Mouse (Mus musculus) cerebral cortex, adult 2 months (tissue): ENCODE data around the gene Rnf121.

Source experiments
- WGBS: fragments of 180-500 bp; shearing (Covaris S2); methylation state at CpG from one replicate; pipeline ENCODE4 v1.1.7; 2018; 5-methylcytosine and 5-hydroxymethylcytosine counted together

Rnf121 gene

DNA sequence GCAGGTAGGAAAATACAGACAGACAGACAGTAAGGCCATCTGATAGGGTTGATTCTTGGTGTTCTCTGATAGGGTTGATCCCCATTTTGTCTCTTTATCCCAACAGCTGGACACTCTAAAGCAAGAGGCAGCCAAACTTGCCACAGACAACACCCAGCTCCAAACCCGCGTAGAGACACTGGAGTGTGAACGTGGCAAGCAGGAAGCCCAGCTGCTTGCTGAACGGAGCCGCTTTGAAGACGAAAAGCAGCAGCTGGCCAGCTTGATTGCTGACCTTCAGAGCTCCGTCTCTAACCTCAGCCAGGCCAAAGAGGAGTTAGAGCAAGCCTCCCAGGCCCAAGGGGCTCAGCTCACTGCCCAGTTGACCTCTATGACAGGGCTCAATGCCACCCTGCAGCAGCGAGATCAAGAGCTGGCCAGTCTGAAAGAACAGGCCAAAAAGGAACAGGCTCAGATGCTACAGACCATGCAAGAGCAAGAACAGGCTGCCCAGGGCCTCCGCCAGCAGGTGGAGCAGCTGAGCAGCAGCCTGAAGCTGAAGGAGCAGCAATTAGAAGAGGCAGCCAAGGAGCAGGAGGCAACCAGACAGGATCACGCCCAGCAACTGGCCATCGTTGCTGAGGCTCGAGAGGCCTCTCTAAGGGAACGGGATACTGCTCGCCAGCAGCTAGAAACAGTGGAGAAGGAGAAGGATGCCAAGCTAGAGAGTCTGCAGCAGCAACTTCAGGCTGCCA, 66.9 kb downstream of the Rnf121 start:
- WGBS: 41% methylated on average over 14 of the region's 14 CpGs

DNA sequence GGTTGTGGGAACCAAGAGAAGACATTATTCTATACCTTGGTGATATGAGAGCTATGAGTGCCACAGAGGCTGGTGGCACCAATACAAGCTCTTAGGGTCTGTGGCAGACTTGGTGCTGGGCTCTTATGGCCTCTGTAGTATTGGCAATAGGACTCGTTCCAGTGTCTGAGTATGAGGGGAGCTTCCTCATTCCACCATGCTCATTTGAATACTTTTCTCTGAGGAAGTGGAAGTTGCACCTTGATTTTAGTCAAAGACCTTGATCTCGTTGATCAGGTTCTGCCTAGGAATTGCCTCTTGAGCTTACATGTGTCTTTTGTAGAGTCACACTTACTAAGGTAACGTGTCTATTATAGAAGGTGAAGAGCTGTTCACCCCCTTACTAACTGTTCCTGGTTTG, 71.0 kb downstream of the Rnf121 start:
- WGBS: 89% methylated on average over 3 of the region's 3 CpGs

DNA sequence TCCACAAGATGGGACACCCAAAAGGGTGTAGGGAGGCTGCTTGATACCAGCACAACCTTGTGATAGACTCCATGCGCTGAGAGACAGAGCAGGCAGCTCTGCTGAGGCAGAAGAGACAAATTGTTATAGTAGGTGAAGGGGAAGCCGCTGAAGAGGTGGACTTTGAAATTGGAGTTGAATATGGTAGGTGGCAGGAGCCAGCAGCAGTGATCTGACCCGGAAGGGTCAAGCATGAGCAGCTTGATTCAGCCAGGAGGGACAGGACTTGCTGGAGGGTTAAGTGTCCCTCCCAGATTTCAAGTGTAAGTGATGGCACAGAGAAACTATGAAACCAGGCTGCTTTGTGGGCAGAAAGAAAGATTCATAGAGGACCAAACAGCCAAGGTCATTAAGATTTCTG, 80.2 kb downstream of the Rnf121 start:
- 95% methylated on average over 3 of the region's 3 CpGs for WGBS

DNA sequence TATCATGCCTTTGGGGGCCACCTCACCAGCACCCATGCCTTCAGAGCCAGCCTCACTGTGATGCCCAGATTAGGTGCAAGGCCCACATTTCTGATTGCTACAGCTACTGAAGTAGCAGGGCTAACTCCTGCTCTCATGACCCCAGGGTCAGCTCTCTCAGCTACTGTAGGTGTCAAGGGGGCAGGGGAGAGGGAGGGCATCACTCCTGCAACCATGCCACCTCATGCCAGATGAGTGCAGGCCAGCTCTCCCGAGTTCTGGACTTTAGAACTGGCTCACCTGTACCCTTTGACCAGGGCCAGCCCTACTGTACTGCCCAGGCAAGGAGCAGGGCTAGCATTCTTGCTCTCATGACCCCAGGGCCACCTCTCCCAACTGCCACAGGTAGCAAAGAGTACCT, 82.5 kb downstream of the Rnf121 start:
- 82% methylated on average over 1 of the region's 1 CpGs for WGBS

DNA sequence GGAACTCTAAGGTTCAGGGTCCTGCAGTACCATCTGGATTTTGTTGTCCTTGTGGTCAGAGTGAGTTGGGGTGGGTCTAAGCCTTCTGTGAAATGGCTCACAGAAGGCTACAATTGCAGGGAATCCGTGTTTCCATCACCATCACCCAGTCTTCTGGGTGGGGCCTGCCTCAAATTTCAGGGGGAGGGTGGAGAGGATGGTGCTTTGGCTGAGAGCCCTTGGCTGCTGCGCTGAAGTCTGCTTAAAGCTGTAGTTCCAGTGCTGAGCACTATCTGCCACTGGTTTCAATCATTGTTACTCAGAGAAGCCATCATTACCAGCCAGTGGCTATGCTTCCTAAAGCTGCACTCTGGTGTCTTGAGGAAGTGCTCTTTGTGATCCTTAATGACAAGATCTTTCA, 90.8 kb downstream of the Rnf121 start:
- WGBS: 18% methylated on average over 2 of the region's 2 CpGs

DNA sequence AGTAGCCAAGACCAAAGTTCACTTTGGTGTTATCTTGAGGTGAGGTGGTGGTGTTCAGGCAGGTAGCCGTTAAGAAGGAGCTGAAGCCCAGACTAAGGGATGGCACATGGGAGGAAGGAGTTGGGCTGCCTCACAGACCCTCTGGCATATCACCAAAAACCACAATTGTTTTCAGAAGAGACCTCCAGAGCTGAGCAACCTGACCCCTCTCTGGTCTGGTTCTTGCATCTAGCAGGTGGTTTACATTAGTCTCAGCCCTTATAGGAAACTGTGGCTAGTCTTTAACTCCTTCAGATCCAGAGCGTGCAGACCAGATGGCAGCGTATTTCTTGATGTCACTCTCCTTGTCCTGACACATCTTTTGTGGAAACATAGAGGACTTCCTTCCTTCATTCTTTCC, 91.5 kb downstream of the Rnf121 start:
- WGBS: 86% methylated on average over 3 of the region's 3 CpGs

DNA sequence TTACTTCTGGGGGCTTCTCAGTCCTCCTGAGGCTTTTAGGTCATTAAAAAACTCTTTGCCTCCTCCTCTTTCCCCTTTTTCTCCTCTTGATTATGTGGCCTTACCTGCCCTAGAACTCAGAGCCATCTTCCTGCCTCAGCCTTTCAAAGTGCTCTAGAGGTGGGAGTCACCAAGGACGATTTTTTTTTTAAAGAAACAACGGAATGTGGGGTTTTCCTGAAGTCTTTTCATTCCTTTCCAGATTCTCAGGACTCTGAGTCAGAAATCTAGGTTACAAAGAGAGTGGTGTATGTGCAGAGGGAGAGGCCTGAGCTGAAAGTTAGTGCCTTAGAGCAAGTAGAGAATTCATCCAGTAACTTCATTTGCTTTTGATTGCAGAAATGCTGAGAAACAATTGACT, 93.5 kb downstream of the Rnf121 start:
- WGBS: 18% methylated on average over 2 of the region's 2 CpGs

DNA sequence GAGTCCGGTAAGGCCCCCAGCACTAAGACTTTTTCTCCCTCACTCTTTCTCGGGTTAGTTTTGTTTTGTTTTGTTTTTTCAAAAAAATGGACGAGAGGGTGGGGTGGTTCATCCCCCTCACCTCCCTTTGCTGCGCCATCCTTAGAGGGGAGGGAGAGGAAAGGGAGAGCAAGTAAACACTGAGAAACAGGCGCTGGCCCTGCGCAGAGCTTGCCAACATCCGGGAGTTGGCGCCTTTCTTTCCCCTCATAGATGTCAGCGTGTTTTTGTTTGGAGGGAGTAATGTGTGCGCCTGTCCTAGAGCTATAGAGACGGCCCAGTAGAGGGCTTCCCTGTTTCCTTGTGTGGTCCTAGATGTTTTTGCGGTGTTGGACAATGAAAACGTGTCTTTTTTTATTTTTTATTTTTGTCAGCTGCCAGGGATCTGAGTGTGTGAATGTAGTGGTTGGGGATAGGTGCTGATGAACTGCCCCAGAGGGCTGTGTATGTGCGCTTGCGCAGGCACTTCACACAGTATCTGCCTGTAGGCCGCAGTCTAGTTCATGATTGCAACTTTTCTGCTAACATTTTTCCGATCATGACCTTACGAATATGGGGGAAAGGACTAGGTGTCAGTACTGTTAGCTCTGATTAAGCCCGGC, 94.3 kb downstream of the Rnf121 start:
- WGBS: 1% methylated on average over 19 of the region's 19 CpGs

DNA sequence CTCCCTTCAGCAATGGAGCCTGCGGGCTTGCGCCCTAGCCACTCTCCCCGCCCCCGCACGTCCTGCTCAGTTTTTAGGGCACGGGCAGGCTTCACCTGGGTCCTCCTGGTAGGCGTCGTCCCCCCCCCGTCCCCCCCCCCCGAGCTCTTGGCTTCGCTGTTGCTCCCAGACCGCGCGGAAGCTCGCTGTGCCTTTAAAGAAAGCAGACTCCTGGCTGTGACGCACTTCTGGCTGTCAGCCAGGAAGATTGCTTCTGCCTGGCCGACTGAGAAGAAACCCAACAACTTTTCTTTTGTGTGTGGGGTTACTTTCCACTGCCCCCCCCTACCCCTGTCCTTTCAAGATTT, 94.9 kb downstream of the Rnf121 start:
- WGBS: under 1% methylated on average over 17 of the region's 17 CpGs

DNA sequence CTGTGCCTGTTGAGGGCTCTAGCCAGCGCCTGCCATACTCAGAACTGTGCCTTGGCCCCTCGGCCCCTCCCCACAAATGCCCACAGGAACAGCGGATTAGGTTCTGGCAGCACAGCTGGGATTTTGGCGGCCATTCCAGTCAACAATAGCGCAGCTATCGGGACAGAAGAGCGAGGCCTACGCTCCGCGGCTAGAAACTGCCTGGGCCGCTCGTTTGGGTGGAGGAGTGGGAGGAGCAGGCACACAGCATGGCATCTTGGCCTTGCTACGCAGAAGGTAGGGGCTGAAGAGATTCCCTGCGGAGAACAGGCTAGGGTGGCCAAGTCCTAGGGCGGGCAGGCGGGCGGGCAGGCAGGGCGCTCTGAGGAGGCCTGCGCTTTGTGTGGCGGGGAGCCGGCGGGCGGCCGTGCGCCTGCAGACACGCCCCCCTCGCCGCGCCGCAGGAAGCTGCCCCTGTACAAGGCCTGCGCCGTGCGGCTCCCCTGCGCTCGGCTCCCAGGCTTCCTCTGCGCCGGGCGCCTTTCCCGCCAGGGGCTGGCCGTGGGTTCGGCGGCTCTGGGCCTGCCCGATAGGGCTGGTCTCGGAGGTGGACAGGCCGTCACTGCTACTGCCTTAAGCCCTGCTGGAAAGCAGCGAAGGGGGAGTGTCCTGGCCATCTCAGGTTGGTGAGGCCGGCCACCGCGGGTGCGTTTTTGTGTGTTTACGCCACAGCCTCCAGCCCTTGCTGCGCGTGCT, 95.4 kb downstream of the Rnf121 start:
- WGBS: under 1% methylated on average over 48 of the region's 53 CpGs
